Mouse (Mus musculus): ENCODE results near the gene Gm13696.
"Not testable (repeated sequence)": the region's sequence is repeated elsewhere in the genome, so short reads cannot be mapped to it uniquely, and the experiment has no call there.

Gm13696 gene

DNA sequence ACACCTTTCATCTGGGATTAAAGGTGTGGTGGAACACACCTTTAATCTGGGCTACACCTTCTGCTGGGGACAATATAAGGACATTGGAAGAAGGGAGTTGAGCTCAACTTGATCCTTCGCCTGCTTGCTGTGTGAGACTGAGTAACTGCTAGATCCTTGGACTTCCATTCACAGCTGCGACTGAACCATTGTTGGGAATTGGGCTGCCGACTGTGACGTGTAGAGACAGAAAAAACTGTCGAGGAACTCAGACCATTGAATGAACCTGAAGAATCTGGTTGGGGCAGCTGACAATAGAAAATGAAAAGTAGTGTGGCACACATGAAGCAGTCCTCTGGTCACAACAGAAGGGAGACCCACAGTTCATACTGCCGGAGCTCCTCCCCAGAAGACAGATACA lies at the start of gene Gm13696:
Gm13696 (plus strand) TSS at position 301 of the 400 bp plus-strand sequence.
- DNase-seq (ENCODE audit: extremely low read depth, low read depth), result not testable (repeated sequence)

DNA sequence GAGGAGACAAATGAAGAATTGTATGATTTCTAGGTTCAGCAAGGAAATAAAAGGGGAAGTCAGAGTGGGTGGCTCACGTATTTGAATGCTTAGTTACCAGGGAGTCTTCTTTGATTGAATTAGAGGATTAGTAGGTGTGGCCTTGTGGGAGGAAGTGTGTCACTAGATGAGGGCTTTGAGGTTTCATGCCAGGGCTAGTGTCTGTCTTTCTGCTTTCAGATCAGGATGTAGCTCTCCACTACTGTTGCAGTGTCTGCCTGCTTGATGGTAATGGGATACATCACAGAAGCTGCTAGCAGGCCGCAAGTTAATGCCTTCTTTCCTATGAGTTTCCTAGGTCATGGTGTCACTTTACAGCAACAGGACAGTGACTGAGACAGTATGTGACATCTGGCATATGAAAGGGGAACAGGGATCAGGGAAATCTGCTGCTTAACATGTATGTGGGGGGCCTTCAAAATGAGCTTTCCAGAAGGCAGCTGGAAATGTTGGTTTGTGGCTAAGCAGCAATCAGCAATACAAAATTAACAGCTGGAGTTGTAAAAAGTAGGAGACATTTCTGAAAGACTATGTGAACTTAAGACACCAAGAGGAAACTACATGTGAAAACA lies 43.3 kb upstream of the Gm13696 start:
- peak; percentile 43 for DNase-seq (ENCODE audit: extremely low read depth, low read depth)

DNA sequence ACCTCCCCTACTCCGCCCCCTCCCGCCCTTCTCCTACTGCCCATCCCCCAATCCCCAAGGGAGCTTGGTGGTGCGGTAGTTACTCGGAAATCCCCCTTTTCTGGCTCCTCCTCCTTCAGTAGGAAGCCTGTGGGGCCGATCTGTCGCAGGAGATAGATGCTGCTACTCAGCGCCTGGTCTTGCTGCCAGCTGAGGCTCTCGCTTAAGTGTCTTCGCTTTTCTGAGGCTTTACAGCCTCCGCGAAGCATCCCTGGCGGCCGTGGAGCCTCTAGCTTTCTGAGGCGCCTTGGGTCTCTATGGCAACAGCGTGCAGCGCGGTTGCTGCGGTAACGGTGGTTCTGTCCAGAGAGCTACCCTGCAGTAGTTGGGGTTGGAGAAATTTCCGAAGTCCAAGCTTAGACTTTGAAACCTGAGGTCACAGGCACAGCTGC lies 32.0 kb upstream of the Gm13696 start, which contains the start of gene Zswim2:
Zswim2 (minus strand) TSS at position 298 of the 431 bp plus-strand sequence.
- DNase-seq (ENCODE audit: extremely low read depth, low read depth), result no peak

DNA sequence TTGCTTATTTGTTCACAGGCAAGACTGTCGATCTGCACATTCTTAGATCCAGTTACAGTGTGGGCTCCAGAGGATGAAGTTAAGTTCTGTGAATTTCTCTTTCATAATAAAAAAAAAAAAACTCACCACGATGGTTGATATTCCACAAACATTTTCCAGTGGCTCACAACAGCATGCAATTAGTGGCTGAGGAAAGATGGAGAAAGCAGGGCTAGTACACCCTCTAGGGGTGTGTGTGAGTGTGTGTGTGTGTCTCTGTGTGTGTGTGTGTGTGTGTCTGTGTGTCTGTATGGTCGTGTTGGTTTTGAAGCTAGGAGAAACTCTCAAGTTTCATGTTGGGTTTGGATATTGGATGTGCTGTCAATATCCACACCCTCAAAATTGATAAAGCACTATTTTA lies 31.5 kb upstream of the Gm13696 start:
- no peak for DNase-seq (ENCODE audit: extremely low read depth, low read depth)

DNA sequence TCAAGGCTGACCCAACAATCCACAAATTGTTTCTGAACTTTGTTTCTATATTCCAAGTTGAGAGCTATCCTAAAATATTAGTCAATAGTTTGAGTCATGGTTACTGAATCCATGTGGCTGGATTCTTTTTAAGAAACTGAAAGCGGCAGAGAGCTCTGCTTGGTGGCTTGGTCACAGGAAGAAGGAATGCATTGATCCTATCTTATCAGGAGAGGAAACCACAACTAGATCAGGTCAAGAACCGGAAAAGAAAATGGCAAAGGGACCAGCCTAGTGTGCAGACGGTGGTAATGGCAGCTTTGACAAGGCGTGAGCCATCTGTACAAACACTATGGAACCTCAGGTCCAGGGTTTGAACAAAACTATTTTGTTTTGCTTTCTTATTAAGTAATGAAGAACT lies 31.1 kb upstream of the Gm13696 start:
- no peak for DNase-seq (ENCODE audit: extremely low read depth, low read depth)

DNA sequence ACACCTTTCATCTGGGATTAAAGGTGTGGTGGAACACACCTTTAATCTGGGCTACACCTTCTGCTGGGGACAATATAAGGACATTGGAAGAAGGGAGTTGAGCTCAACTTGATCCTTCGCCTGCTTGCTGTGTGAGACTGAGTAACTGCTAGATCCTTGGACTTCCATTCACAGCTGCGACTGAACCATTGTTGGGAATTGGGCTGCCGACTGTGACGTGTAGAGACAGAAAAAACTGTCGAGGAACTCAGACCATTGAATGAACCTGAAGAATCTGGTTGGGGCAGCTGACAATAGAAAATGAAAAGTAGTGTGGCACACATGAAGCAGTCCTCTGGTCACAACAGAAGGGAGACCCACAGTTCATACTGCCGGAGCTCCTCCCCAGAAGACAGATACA lies 17.5 kb upstream of the Gm13696 start, which contains the start of gene Gm13698:
Gm13698 (plus strand) TSS at position 301 of the 400 bp plus-strand sequence.
- not testable (repeated sequence) for DNase-seq (ENCODE audit: extremely low read depth, low read depth)

DNA sequence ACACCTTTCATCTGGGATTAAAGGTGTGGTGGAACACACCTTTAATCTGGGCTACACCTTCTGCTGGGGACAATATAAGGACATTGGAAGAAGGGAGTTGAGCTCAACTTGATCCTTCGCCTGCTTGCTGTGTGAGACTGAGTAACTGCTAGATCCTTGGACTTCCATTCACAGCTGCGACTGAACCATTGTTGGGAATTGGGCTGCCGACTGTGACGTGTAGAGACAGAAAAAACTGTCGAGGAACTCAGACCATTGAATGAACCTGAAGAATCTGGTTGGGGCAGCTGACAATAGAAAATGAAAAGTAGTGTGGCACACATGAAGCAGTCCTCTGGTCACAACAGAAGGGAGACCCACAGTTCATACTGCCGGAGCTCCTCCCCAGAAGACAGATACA lies 11.7 kb upstream of the Gm13696 start, which contains the start of gene Gm13693:
Gm13693 (plus strand) TSS at position 301 of the 400 bp plus-strand sequence.
- DNase-seq (ENCODE audit: extremely low read depth, low read depth), result not testable (repeated sequence)

DNA sequence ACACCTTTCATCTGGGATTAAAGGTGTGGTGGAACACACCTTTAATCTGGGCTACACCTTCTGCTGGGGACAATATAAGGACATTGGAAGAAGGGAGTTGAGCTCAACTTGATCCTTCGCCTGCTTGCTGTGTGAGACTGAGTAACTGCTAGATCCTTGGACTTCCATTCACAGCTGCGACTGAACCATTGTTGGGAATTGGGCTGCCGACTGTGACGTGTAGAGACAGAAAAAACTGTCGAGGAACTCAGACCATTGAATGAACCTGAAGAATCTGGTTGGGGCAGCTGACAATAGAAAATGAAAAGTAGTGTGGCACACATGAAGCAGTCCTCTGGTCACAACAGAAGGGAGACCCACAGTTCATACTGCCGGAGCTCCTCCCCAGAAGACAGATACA lies 5.9 kb upstream of the Gm13696 start, which contains the start of gene Gm13695:
Gm13695 (plus strand) TSS at position 301 of the 400 bp plus-strand sequence.
- not testable (repeated sequence) for DNase-seq (ENCODE audit: extremely low read depth, low read depth)

DNA sequence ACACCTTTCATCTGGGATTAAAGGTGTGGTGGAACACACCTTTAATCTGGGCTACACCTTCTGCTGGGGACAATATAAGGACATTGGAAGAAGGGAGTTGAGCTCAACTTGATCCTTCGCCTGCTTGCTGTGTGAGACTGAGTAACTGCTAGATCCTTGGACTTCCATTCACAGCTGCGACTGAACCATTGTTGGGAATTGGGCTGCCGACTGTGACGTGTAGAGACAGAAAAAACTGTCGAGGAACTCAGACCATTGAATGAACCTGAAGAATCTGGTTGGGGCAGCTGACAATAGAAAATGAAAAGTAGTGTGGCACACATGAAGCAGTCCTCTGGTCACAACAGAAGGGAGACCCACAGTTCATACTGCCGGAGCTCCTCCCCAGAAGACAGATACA lies 5.7 kb downstream of the Gm13696 start, which contains the start of gene Gm13694:
Gm13694 (plus strand) TSS at position 301 of the 400 bp plus-strand sequence.
- DNase-seq (ENCODE audit: extremely low read depth, low read depth), result not testable (repeated sequence)

DNA sequence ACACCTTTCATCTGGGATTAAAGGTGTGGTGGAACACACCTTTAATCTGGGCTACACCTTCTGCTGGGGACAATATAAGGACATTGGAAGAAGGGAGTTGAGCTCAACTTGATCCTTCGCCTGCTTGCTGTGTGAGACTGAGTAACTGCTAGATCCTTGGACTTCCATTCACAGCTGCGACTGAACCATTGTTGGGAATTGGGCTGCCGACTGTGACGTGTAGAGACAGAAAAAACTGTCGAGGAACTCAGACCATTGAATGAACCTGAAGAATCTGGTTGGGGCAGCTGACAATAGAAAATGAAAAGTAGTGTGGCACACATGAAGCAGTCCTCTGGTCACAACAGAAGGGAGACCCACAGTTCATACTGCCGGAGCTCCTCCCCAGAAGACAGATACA lies 11.5 kb downstream of the Gm13696 start, which contains the start of gene Gm13697:
Gm13697 (plus strand) TSS at position 301 of the 400 bp plus-strand sequence.
- DNase-seq (ENCODE audit: extremely low read depth, low read depth), result not testable (repeated sequence)

DNA sequence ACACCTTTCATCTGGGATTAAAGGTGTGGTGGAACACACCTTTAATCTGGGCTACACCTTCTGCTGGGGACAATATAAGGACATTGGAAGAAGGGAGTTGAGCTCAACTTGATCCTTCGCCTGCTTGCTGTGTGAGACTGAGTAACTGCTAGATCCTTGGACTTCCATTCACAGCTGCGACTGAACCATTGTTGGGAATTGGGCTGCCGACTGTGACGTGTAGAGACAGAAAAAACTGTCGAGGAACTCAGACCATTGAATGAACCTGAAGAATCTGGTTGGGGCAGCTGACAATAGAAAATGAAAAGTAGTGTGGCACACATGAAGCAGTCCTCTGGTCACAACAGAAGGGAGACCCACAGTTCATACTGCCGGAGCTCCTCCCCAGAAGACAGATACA lies 17.3 kb downstream of the Gm13696 start, which contains the start of gene Gm13691:
Gm13691 (plus strand) TSS at position 301 of the 400 bp plus-strand sequence.
- not testable (repeated sequence) for DNase-seq (ENCODE audit: extremely low read depth, low read depth)

DNA sequence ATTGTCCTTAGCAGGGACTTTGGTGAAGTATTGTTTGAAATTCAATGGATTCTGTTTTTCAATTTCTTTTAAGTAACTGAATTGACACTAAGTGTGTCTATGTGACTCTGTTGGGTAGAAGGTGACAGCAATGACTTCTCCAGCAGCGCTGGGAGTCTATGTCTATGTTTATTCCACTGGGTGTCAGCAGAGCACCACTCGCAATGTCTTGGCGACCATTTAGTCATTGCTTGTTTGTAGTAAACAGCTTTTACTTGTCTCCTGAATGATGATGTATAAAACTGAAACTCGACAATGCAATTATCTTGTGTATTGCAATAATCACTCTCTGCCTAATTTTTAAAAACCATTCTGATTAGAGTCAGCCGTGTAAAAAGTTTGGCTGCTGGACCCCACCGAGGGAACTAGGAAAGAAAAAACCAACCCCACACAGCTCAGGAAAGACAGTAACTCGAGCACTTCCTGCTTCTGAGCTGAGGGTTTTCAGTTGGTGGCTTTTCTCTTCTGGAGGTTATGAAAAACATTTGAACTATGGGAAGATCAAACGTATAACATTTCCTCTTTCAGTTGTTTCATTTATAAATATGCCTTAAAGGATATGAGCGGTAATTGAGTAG lies 20.8 kb downstream of the Gm13696 start:
- DNase-seq (ENCODE audit: extremely low read depth, low read depth), result not testable (repeated sequence)

DNA sequence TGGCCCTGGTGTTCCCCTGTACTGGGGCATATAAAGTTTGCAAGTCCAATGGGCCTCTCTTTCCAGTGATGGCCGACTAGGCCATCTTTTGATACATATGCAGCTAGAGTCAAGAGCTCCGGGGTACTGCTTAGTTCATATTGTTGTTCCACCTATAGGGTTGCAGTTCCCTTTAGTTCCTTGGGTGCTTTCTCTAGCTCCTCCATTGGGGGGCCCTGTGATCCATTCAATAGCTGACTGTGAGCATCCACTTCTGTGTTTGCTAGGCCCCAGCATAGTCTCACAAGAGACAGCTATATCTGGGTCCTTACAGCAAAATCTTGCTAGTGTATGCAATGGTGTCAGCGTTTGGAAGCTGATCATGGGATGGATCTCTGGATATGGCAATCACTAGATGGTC lies 21.6 kb downstream of the Gm13696 start:
- DNase-seq (ENCODE audit: extremely low read depth, low read depth), result not testable (repeated sequence)

DNA sequence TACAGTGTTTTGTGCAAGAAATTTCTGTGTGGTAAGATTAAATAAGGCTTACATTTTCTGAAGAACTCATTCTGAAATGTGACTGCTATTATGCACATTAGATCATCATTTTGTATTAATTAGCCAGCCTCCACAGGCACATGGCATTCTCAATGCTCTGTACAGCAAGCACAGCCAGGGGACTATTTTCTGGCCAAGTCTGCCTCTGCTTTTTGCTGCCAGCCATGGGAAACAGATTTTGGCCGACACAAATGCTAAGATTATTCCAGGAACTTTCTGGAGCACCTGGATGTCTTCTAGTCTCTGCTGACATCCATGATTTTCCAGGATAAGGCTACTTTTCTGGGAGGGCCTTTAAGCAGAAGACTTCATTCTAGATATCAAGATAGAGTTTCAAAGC lies 36.0 kb downstream of the Gm13696 start:
- no peak for DNase-seq (ENCODE audit: extremely low read depth, low read depth)

DNA sequence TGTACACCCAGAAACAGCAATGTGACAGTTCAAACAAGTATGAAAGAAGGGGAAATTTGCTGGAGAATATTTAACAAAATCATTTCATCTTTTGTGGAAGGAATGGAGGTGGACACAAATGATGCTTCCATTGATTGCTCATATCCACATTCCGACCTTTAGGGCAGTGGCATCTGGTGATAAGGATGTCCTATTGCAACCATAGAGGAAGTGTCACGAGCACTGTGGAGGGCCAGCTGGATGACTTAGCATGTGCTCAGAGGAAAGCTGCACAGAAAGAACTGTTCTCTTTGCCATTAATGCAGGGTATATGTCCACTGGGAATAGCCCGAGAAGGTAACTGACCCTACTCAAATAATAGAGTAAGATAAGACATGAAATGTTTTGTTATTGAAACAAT lies 36.9 kb downstream of the Gm13696 start:
- no peak for DNase-seq (ENCODE audit: extremely low read depth, low read depth)

DNA sequence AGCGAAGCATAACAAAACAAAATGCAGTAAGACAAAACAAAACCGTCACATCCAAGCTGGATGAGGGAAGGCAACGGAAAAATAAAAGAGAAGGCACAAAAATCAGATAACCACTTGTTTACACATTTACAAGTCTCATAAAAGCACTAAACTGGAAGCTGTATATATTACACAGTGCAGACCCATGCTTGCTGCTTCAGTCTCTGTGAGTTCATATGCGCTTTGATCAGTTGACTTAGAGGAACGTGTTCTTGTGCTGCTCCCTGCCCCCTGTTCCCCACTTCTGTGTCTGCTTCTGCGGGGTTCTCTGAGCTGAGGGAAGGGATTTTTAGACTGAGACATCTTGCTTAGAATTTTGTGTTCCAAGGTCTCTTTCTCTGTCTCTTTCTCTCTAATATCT lies 41.6 kb downstream of the Gm13696 start:
- no peak for DNase-seq (ENCODE audit: extremely low read depth, low read depth)

DNA sequence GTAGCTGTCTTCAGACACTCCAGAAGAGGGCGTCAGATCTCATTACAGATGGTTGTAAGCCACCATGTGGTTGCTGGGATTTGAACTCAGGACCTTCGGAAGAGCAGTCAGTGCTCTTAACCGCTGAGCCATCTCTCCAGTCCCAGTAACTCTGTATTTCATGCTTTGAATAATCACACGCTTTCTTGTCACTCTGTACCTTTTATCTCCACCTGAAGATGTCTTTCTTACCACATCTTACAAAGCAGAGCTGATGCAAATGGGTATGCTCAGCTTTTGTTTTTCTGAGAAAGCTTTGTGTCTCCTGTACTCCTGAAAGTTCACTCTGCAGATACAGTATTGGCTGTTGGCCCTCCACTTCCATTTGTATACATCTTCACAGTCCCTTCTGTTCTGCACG lies 43.4 kb downstream of the Gm13696 start:
- DNase-seq (ENCODE audit: extremely low read depth, low read depth), result not testable (repeated sequence)

DNA sequence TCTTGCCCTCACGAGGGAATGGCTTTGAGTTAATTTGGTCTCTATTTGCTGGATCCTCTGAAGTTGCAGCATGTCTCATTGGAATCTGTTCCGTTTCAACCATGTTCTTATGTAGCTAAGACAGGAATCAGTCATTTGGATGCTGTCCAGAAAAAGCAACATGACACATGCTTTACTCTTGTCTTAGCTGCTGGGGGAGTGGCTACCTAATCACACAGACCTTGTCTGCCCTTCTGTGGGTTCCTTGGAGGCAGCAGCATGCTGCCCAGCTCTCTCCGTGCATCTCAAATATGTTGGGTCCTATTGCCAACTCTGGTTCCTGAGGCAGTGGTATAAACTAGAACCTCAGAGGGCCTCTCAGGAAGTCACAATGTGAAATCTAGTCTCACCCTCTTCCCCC lies 45.4 kb downstream of the Gm13696 start:
- no peak for DNase-seq (ENCODE audit: extremely low read depth, low read depth)

DNA sequence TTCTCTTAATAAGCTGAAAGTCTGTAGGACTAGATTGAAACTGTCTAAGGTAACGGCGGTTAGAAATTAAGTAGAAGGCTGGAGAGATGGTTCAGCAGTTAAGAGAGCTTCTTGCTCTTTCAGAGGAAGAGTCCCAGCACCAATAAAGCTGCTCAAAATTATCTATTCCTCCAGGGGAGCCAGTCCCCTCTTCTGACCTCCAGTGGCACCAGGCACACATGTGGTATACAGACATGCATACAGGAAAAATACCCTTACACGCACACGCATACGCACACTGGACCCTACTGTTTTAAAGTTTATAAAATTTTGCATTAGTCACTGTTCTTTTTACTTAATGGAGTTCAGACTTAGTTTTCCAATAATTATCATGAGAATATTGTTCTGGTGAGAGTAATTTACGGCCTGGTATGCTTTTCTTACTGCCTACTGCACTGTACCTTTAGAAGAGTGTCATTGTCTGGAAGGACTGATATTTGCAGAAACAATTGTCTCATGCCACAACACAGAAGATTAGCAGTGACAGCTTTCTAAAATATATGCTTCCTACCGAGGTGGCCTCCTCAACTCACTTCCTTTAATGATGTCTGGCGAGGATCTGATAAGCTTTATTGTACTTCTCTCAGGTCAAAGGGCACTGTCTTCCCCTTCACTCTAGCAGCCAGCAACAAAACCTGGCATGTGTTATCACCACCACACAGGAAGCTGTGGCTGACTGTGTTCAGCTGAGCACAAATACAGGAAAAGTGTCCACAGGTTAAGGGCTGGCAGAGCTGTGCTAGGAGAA lies 46.8 kb downstream of the Gm13696 start:
- peak; percentile 52 for DNase-seq (ENCODE audit: extremely low read depth, low read depth)

DNA sequence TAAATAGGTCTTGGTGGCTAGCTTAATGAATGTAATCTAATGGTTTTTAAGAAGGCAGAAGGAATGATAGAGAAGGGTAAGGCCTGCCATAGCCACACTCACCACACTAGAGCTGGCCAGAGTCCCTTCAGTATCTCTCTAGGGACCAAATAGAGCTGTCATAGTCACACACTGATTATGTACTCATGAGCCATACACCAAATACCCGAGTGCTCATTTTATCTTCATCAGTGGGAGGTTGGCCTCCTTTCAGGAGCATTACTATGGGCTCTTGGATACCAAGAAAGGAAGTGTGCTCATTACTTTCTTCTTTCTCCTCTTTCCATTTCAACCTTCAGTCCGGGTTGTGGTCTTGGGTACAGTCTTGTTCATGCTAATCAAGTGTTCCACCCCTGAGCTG lies 49.0 kb downstream of the Gm13696 start:
- no peak for DNase-seq (ENCODE audit: extremely low read depth, low read depth)

DNA sequence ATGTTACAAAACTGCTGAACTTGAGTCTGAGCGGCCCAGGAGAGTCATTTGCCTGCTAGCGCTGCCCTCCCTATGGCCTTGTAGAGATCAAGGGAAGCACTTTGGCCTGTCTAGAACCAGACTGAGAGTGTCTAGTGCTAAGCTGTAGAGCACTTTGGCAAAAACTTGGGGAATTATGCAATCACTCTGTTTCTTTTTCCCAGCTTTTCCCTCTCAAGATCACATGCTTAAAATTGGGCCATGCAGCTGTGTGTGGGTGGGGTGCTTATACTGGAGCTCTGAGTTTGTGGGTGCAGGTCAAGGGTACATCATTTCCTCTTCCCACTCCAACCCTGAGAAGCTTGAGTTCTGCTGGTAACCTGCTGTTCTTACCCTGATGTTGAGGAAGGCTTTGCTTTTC lies 50.0 kb downstream of the Gm13696 start:
- no peak for DNase-seq (ENCODE audit: extremely low read depth, low read depth)

DNA sequence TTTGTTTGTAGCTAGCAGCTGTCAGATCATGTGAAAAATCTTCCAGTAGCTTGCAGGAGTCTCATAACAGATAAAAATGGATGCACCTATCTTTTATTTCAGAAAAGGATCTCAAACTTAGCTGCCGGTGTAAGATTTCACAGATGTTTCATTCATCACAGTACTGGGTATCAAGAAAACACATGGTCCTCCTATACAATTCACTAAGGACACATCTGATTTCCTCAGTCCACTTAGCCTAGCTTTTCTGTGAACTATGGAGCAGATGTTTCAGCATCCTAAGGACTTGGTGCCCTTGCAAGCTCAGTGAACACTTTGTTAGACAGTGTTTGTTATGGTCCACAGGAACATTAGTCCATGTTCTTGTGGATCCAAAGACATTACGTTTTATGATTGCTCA lies 50.4 kb downstream of the Gm13696 start:
- no peak for DNase-seq (ENCODE audit: extremely low read depth, low read depth)
